Mouse (Mus musculus) lung, postnatal 4 days (tissue): Measurements from ENCODE around the gene Rnf43.

Experiments
- DNase-seq, 2 experiments: peaks; one replicate each; pipeline ENCODE4 v3.0.0; 2021

Rnf43 gene

DNA sequence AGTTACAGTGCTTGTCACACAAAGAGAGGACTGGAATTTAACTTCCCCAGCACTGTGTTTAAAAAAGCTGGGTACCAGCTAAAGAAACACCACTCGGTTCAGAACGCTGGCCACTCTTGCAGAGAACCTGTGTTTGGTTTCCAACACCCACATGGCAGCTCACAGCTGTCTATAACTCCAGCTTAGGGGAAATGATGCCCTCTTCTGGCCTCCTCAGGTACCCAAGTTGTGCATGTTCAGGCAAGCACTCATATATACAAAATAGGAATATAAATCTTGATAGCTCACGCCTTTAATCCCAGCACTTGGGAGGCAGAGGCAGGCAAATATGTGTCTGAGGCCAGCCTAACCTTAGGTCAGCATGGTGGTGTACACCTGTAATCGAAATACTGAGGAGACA lies 53.5 kb downstream of the Rnf43 start:
- no peak for DNase-seq

DNA sequence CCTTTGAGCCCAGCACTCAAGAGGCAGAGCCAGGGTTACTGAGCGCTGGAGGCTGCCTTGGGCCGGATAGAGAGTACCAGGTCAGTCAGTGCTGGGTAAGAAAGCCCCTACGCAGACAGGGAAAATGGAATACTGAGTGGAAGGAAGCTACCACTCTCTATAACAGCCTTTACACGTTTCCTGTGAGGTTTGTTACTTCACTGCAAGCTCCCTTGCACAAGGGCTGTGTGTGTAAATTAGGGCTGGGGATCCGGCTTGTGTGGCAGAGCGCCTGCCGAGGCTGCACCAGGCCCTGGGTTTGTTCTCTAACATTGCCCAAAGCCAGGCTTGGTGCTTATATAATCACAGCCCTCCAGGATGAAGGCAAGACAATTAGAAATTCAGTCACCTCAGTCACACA lies 57.0 kb downstream of the Rnf43 start:
- no peak for DNase-seq

DNA sequence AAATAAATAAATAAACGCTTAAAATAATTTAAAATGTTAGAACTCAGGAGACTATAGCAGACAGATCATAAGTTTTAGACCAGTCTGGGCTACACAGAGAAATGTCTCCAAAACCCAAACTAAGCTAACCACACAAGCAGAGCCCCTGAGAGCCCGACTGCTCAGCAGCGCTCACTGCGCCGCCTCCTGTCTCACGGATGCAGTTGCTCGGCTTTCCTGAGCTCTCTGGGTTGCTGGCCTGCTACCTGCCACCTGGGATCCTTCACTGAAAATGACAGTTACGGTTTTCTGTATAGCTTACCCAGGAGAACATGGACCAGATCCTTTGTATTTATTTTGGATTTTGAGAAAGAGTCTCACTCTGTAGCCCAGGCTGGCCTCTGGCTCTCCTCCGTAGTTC lies 57.8 kb downstream of the Rnf43 start:
- peak in 1 of 2 experiments; percentile 18 for DNase-seq

DNA sequence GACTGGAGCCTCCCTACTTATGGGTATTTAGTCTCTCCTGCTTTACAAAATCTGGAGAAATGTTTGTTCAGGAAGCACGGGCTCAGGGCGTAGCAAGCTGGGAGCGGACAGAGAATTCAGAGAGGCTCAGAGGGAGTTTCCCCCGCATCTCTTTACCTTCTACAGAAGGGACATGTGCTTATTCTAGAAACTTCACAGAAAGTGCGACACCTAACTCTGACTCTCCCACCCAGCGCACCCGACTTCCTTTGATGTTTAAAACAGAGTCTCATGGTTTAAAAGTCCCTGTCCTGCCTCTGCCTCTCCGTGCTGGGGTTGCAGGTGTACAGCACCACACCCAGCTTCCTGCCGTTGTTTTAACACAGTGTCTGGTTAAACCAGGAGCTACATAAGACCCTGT lies 58.3 kb downstream of the Rnf43 start:
- no peak for DNase-seq

DNA sequence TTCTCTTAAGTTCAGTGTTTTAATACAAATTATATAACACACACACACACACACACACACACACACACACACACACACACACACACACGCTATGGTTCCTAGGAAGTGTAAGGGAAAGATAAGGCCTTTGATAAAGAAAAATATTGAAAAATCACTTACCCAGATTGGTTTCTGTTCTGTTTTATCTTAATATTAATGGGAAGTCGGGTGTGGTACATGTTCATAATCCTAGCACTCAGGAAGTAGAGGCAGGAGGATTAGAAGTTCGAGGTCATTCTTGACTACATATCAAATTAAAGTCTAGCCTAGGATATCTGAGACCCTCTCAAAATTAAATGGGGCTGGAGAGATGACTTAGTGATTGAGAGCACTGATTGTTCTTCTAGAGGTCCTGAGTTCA lies 59.6 kb downstream of the Rnf43 start:
- no peak for DNase-seq

DNA sequence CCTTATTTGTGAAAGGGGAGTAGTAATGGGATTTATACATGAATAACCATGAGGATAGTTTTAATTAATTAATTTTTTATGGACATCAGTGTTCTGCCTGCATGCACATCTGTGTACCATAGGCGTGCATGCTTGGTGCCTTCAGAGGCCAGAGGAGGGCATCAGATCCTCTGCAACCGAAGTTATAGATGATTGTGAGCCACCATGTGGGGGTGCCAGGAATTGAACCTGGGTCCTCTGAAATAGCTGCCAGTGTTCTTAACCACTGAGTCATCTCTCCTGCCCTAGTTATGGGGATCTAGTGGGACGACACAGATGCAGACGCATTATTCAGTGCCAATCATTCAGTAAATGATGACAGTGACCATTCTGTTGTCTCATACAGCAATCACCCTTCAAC lies 60.4 kb downstream of the Rnf43 start:
- DNase-seq: no peak

DNA sequence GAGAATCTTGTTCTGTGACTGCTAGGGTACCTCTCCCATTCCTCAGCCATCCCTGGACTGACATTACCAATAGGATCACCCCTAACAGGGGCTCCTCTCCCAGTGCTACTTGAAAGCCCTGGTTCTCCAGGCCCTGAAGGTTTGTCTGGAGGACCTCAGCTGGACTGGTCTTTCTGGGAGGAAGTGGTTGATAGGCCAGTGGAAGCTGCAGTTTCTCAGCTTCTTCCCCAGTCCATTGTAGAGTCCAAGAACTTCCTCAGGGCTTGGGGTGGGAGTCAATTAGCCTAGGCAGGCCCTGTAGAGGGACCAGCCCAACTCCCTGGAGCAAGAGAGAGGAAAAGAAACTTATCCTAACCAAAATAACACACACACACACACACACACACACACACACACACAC lies 63.0 kb downstream of the Rnf43 start:
- DNase-seq: no peak

DNA sequence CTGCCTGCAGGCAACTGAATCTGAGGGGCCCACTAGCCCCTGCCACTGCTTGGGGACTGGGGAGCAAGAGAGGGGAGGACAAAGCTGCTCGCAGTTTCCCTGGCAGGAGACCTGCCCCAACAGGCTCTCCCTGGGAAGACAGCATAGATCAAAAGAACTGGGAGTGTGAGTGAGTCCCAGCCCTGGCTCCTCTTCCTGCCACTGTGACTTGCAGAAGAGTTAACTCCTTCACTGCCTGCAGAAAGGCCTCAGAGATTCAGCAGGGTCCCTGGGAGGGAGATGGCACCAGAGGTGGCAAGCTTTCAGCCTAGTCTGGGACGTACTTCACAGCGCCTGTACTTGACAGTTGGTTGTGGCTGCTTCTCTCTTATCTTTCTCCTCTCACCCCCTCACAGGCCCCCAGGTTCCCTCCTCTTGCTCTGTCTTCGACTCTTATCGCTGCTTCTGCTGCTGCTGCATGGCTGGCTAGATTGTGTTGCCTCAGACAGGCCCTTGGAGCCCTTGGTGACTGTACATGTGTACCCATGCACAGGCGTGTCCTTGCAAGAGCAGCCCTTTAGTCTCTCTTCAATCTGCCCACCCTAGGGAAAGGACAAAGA lies 63.5 kb downstream of the Rnf43 start:
- DNase-seq: peak; percentile 25 to 51

DNA sequence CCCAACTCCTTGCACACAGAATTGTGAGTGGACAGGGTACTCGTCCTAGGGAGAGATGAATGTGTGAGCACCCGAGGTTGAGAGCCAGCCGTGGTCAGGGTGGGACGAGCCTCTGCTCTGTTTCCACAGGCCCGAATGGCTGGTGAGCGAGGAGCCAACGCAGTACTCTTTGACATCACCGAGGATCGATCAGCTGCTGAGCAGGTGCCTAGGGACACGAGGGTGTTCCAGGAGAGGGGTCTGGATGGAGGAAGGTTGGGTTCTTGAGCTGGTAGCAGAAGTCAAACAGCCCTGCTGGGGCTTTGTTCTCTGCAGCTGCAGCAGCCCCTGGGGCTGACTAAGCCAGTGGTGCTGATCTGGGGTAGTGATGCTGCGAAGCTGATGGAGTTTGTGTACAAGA lies 64.5 kb downstream of the Rnf43 start:
- no peak for DNase-seq

DNA sequence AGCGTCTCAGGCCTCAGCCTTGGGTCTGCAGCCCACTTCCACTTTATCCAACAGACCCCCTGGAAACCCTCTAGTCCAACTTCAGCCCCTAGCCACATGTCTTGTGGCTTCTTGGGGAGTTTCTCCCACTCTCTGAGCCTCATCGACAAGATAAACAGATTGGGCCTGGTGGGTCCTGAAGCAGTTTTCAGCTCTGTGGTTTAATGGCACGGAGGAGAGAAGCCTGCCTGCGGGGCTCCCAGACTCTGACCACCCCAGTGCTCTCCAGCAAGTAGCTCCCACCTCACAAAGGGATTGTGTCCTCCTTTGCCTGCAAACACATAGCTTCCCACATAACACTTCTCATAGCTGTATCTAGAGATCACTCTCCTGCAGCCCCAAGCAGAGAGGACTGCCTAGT lies 64.9 kb downstream of the Rnf43 start:
- DNase-seq: no peak

DNA sequence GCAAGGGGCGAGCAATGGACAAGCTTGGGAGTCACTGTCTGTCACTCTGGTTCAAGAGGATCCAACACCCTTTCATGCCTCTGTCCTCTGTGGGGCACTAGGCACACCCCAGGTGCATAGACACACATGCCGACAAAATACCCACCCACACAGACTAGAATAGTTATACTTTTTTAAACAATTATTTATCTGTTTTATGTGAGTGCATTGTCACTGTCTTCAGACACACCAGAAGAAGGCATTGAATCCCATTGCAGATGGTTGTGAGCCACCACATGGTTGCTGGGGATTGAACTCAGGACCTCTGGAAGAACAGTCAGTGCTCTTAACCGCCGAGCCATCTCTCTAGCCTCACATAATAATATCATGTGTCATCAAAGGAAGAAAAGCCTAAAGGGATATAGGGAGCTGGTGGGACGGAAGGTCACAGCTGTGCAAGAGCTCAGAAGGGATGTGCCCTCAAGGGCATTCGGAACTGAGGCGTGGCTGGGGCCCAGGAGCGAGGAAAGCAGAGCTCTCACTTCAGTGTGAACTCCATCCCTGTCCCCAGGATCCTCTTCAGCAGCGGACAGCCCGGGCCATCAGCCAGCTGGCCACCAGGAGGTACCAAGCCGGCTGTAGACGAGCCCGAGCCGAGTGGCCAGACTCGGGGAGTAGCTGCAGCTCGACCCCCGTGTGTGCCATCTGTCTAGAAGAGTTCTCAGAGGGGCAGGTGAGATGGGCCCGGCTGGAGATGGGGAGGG lies 66.5 kb downstream of the Rnf43 start:
- no peak for DNase-seq

DNA sequence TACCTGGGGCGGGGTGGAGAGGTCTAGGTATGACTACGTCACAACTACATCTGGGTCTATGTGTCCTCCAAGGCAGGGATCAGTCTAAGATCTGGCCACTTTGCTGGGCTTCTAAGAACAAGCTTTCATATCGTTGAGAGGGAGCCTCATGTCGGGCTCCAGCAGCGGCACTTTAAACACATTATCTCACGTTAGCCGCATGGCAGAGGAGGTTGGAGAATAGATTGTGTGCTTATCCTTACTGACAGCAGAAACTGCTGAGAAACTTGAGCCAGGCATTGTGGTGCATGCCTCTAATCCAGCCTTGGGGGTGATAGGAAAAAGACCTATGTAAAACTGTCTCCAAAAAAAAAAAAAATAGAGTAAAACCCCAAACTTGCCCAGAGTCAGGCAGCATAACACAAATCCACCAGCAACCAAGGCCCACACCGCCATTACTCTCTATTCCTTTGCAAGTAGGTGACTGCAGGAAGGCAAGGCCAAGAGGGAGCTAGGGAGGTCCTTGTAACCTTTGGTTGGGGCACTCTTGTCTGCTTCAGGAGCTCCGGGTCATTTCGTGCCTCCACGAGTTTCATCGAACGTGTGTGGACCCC lies 67.2 kb downstream of the Rnf43 start:
- no peak for DNase-seq

DNA sequence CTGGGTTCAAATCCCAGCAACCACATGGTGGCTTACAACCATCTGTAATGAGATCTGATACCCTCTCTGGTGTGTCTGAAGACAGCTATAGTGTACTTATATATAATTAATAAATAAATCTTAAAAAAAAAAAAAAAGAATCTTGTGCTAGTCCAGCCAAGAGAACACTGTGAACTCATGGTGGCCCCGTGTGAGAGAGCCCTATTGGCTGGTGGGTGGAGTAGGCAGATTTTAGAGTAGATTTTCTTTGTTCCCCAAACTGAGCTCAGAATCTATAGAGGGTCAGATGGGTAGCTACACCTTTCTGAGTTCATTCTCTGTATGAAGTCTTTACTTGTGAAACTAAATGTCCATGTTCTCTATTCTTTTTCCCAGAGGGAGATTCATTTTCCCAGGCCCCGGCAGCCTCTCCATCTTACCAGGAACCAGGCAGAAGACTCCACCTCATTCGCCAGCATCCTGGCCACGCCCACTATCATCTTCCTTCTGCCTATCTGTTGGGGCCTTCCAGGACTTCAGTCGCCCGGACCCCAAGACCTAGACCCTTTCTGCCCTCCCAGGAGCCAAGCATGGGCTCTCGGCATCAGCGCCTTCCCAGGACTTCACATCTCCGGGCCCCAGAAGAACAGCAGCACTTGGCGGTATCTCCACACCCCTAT lies 68.3 kb downstream of the Rnf43 start:
- DNase-seq: no peak

DNA sequence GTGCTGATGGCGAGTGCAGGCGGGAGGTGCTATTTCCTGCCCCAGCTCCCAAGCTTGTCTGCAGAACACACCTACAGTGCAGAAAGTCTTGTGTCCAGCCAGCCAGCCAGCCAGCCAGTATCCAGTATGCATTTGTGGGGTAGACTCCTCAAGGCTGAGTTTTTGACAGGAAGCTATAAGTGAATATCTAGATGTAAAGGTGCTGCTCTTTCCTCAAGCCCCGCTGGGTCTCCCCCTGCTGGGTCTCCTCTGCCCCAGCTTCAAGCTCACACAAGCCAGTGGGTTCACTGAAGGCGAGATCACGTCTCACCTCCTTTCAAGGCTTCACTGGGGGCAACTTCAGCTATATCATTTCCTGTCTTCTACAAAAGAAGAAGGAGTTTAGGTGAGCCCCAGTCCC lies 71.8 kb downstream of the Rnf43 start:
- DNase-seq: no peak

DNA sequence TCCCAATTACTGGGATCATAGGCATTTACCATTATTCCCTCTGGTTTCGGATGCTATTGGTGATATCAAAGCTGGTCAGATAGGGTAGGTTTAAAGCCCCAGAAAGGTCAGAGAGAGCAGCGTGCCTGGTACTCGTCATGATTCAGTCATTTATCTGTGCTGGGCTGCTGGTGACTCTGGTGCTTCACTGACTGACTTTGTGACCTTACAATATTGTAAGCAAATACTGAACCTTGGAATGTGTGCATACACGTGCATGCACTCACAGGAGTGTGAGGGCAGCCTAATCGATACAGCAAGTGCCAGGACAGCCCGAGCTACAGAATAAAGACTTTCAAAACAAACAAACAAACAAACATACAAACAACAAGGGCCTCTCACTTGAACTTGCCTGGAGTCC lies 73.2 kb downstream of the Rnf43 start:
- no peak for DNase-seq

DNA sequence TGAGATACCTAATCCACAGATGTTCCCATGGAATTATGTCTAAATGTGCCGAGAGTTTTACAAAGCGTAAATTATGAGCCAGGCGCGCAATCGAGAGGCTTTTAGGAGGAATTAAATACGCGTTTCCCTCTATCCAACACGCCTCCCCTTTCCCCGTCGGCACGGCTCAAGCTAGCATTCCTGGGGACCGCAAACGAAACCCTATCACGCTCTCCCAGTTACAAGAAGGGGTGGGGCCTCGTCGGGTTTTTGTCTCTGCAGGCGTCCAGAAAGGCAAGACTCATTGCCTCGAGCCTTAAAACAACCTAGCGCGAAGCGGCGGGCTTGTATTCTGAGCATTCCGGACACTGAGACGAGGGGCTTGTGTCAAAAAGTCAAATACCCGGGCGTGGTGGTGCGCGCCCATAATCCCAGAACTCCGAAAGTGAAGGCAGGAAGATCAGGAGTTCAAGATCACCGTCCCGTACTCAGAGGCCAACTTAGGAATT lies 74.2 kb downstream of the Rnf43 start:
- peak; percentile 73 to 76 for DNase-seq

DNA sequence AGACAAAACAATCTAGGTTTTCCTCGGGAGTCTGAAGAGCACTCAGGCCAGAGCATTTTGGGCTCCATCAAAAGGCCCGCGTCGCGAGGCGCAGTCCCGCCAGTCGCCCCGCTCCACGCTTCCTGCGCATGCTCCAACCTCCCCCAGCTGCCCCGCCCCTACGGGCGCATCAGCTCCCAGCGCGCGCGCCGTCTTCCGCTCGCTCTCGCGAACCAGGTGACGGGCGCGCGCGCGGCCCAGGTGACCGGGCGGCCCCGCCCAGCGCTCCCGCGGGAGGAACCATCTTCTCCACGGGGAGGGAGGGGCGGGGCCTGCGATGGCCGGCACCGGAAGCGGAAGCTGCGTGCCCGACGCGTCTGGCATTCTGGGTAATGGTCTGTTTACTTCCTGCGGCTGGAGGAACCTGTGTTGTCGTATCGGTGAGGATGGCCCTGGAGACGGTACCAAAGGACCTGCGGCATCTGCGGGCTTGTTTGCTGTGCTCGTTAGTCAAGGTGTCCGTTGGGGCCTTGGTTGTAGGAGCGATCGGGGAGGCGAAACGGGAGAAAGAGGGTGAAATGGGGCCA lies 74.7 kb downstream of the Rnf43 start, which contains the start of gene Supt4a:
Supt4a (plus strand) TSS at position 378 of the 566 bp plus-strand sequence.
- DNase-seq: peak; percentile 97

DNA sequence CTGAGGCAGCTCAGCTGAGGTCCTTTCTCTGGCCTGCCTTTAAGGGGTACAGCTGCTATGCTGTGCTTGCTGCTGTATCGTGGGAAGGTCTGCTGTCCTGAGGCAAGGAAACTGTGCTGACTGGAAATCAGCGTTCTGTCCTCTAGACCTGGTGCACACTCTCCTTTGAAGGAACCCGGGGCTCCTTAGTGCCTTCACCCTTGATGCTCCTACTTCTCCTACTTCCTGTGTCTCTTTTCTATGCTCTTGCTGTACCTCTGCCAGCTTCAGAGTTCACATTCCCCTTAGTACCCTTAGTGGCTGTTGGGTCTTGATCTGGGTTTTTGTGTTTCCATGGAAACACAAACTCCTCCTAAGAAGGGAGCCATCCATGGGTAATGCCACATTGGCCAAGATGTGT lies 81.2 kb downstream of the Rnf43 start:
- no peak for DNase-seq

DNA sequence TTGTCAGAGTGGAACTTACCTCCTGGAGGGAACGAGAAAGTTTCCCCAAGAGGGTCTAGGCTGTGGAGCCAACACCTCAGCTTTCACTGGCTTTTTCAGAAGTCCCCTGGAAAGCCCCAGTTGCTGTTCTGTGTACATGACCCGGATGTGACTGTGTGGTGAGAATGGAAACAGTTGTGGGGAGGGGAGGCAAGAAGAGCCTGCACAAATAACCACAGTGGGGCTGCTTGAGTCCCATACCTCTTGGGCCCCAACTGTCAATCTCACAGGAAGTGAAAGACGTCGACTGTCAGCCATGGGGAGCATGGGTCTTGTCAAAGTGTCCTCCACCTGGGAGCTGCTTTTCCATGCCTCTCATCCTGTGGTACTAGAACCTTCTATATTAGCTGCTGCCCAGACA lies 82.4 kb downstream of the Rnf43 start:
- no peak for DNase-seq

DNA sequence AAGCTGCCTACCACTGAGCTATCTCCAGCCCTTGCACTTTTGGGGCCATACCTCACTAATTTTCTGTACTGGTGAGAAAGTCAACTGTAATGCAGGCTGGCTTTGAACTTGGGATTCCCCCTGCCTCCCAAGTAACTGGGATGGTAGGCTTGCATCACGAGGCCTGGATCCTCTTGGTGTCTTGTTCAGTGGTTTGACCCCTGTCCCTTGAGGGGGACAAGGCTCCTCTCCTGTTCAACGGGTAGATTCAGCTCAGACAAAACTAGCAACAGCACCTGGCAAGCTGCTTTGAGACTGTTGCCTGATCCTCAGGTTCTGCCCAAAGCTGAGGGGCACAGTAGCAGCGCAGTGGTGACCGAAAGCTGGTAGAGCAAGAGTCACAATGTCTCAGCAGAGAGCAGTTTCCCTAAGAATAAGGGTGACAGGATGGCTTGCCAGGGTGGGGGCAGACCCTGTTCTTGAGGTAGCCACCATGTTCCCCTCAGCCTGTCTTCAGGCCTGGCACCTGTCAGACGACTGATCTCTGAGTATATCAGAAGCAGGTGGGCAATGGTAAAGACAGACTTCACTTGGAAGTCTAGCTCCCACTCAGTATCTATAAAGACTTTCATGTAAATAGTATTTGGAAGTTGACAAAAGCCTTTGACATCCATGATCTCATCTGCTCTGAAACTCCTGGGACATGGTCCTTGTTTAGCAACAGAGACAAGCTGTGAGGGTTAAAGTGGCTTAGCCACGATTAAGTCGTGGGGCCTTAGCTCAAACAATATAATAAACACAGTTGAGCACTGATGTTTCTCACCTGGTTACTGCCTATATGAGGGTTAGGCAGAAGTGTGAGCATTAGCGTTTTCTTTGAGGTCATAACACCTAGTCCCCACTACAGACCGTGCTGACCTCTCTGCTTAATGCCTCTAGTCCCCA lies 83.4 kb downstream of the Rnf43 start:
- no peak for DNase-seq

DNA sequence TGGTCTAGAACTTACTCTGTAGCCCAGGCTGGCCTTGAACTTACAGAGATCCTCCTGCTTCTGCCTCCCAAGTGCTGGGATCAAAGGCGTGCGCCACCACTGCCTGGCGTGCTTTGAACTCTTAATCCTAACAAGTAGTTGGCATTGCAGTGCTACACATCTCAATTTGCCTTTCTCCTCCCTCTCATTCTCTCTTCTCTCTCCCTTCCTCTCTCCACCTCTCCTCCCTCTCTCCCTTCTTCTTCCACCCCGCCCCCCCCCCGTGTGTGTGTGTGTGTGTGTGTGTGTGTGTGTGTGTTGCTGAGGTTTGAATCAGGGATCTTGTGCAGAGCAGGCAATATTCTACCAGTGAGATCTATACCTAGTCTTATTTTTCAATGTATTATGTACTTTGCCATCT lies 84.8 kb downstream of the Rnf43 start:
- DNase-seq: no peak

DNA sequence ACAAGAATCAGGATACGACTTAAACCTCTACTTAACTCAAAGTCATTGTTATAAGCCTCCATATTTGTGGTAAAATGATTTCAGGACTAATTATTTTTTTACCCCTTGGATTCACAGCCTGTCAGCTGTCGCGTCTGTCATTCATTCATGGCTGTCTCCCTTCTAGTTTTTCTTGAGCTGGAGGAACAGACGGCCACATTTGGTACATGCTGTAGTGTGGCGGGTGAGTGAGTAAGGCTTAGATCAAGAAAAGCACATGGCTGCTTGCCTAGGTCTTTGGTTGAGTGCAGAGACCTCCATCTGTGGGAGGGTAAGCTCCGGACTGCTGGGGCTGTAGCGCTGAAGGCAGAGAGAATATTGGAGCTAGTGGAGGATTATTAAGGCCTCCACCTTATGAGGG lies 85.2 kb downstream of the Rnf43 start:
- no peak for DNase-seq
